Mouse (Mus musculus) brain, embryonic 14.5 days (tissue): ENCODE data around the gene Tnrc6b. TPM values are rescaled to one million over a fixed set of nuclear protein-coding genes. Genes with fewer than 3 reads are reported as not detected.
A peak's percentile ranks its signal among the peaks of the same experiment; 100 is the strongest.

ENCODE experiments used
- DNase-seq: peaks from one replicate; pipeline ENCODE4 v3.0.0-alpha.2; 2011; ENCODE audit warnings: low read depth
- CTCF ChIP-seq: fragments of 200-500 bp; IDR thresholded peaks from 2 replicates; pipeline ENCODE4 v1.5.1; 2012; ENCODE audit warnings: inconsistent platforms, mild to moderate bottlenecking, moderate library complexity, borderline replicate concordance; ENCODE audit not compliant: insufficient read depth, insufficient read length; ENCODE audit errors: extremely low read depth
- POLR2A ChIP-seq: fragments of 200-500 bp; IDR thresholded peaks from 2 replicates; pipeline ENCODE4 v1.6.1; 2012; ENCODE audit warnings: mild to moderate bottlenecking, inconsistent platforms, borderline replicate concordance; ENCODE audit not compliant: poor library complexity, insufficient read depth, insufficient read length, severe bottlenecking; ENCODE audit errors: extremely low read depth
- polyA plus RNA-seq: library from polyadenylated mRNA; depleted of rRNA; stranded (reverse); fragments of >200 nt; gene quantifications from 2 replicates; pipeline ENCODE4 v1.2.3, GENCODE M21; 2012

Gene Tnrc6b
- polyA plus RNA-seq, 1 experiment = 46.2 TPM

- TF ChIP-seq POLR2A = no peak
- TF ChIP-seq CTCF = no peak
- DNase-seq = no peak
Observed at GRCm38 (mm10) chr15:80780154-80780751, 69.1 kb downstream of the Tnrc6b start.

DNA sequence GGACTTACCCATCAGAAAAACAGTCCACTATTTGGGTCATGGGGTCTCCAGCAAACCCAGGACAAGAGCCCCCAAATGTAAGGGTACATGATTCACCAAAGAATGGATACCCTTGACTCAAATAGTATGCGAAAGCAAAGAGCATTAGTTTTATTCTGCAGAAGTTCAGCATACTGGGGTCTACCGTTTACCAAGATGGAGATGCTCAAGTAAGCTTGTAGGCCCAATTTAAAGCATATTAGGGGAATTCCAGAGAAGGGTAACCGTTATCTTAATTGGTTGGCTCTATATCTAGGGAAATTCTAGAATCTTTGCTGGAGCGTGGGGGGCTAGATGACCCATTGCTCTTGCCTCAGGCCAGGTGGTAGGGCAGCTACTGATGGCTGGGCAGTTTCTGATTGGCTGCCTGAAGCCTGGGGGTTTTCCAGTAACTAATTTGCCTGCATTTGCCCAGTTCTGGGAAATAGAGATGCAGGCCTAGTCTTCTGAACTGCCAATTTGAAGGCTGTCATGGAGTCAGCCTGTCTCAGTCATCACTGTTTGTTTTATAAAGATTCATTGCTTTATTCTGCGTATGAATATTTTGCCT, 70.2 kb downstream of the Tnrc6b start:
- DNase-seq = no peak
- TF ChIP-seq POLR2A (no peak), CTCF (no peak)

DNA sequence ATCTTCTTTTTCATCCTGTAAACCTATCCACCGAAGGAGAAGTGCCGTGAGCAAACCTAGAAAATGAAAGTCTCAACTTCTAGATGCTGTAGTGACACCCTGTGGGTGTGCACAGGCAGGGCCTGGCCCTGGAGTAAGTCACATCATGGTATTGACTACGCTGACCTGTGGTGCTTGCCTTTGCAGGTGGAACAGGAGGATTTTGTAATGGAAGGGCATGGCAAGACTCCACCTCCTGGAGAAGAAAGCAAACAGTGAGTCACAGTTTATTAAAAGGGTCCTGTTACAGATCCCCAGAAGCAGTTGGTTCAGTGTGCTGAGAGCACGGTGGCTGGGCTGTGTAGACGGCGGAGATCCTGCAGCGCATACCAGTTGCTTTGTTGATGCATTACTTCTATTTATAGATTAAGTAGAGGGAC, 73.4 kb downstream of the Tnrc6b start:
- peak; percentile 33 for DNase-seq
- TF ChIP-seq POLR2A = no peak
- TF ChIP-seq CTCF = no peak

DNA sequence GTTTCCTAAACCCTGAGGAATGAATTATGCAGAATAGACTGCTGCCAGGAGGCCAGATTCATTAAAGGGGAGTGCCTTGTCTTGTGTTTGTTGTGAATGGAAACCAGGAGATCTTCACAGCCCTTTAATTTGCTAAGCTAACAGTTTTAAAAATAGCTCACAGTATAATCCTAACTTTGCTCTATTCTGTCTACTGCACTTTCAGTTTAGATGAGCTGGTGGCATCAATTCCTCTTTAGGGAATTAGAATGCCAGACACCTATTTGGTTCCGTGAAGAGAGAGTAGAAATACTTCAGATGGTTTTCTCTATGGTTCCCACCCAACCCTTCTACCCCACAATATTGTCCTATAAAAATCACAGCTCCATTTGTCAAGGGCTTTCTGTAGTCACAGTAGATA, 74.6 kb downstream of the Tnrc6b start:
- TF ChIP-seq POLR2A (no peak), CTCF (no peak)
- DNase-seq = no peak

DNA sequence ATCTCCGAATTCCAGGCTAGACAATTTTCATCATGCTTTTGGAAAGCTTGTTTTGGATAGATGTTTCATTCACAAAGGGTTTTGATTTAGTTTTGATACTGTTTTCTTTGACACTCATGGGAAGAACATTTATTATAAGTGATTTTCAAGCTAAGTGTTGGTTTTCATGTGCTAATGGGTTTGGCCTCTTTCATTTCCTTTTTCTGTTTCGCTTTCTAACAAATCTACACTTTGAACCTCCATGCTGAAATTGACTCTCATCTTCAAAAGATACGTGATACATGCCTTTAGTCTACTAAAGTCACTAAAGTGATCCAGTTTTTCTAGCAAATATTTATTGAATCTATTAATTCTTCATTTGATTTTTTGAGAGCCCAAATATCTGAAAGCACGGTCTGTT, 76.6 kb downstream of the Tnrc6b start:
- no peak for DNase-seq
- TF ChIP-seq POLR2A = no peak
- TF ChIP-seq CTCF = no peak

- no peak for DNase-seq
- TF ChIP-seq POLR2A = no peak
- TF ChIP-seq CTCF = no peak
Observed at GRCm38 (mm10) chr15:80792556-80792955, 81.4 kb downstream of the Tnrc6b start.

DNA sequence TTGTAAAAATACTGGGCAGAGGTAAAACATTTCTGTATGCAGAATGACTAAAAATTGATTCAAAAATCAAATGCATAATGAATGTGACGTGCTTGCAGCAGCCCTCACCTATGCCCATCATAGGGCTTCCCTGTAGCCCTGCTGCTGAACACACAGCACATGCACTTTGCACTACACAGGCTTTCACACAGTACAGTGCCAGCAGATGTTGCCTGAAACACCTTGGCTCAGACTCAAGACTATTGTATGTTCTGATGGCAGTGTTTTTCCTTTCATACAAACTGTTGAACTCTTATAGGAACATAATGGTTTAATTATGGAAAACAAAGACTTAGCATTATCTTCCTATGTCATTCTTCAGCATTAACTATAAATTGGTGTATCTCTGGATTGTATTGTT, 84.0 kb downstream of the Tnrc6b start:
- DNase-seq = peak; percentile 50
- TF ChIP-seq POLR2A (no peak), CTCF (no peak)

GRCm38 (mm10) chr15:80797757-80798156, 86.6 kb downstream of the Tnrc6b start:
- peak; percentile 77 for DNase-seq
- TF ChIP-seq CTCF (no peak), POLR2A (peak; percentile 42; the same call in 1 of the 2 replicates)

GRCm38 (mm10) chr15:80798367-80799073, 87.4 kb downstream of the Tnrc6b start:
- peak; percentile 87; the same call in 1 of the 2 replicates for TF ChIP-seq POLR2A
- TF ChIP-seq CTCF = peak; percentile 2; the same call in 1 of the 2 replicates
- peak; percentile 100 for DNase-seq

- TF ChIP-seq CTCF = no peak
- no peak for TF ChIP-seq POLR2A
- peak; percentile 88 for DNase-seq
Observed at GRCm38 (mm10) chr15:80799074-80799633, 88.0 kb downstream of the Tnrc6b start.

DNA sequence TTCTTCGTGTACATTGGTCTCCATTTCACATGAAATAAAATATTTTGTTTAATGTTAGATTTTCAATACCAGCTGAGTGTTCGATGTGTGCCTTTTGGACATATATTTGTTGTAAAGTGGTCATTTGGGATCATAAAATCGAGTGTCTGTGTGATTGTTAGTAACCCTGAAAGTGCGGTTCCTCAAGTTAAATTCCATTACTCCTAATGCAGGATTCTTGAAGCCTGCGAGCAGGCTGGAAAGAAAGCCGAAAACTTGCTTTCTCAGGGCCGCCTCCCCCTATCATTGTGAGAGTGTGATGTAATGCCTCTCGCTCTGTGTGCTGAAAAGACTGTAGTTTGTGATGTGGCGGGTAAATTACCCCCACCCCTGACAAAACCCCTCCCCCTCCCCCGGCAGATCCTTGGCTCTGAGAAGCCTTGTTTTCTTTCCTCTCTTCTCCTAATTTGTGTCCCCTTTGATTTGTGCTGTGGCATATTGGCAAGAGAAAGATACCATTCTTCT, 88.6 kb downstream of the Tnrc6b start:
- DNase-seq = peak; percentile 96
- no peak for TF ChIP-seq POLR2A
- TF ChIP-seq CTCF = no peak
